Mouse (Mus musculus) midbrain, embryonic 16.5 days (tissue): ENCODE measurements around the gene Ntn3. TPM values are rescaled to one million over a fixed set of nuclear protein-coding genes. Genes with fewer than 3 reads are reported as not detected.

Source experiments
- ATAC-seq: fragments of 200-750 bp; cut with Nextera tagmentation; 2 replicates; pipeline ENCODE4 v1.8.0; 2017; ENCODE audit warnings: moderate TSS enrichment
- H3K27ac ChIP-seq: fragments of 300-500 bp; sonication (generic); 2 replicates; pipeline ENCODE4 v1.5.1; 2014; ENCODE audit warnings: mild to moderate bottlenecking, low read length, mixed read lengths
- H3K27me3 ChIP-seq: fragments of 300-500 bp; sonication (generic); 2 replicates; pipeline ENCODE4 v1.6.1; 2014; ENCODE audit warnings: low read depth, low read length, mixed read lengths; ENCODE audit not compliant: control insufficient read depth, insufficient read depth
- H3K36me3 ChIP-seq: fragments of 300-500 bp; sonication (generic); 2 replicates; pipeline ENCODE4 v1.6.1; 2014; ENCODE audit warnings: mild to moderate bottlenecking, low read length, moderate library complexity, mixed read lengths; ENCODE audit not compliant: control insufficient read depth, insufficient read depth
- H3K4me1 ChIP-seq: fragments of 300-500 bp; sonication (generic); 2 replicates; pipeline ENCODE4 v1.6.1; 2014; ENCODE audit warnings: mild to moderate bottlenecking, low read length, mixed read lengths; ENCODE audit not compliant: control insufficient read depth, insufficient read depth
- H3K4me2 ChIP-seq: fragments of 300-500 bp; sonication (generic); 2 replicates; pipeline ENCODE4 v1.6.1; 2014; ENCODE audit warnings: mild to moderate bottlenecking, low read length, mixed read lengths
- H3K4me3 ChIP-seq: fragments of 300-500 bp; sonication (generic); 2 replicates; pipeline ENCODE4 v1.5.1; 2014; ENCODE audit warnings: low read depth, mild to moderate bottlenecking, low read length, moderate library complexity, mixed read lengths
- H3K9ac ChIP-seq: fragments of 300-500 bp; sonication (generic); 2 replicates; pipeline ENCODE4 v1.6.1; 2014; ENCODE audit warnings: low read depth, low read length, mixed read lengths
- H3K9me3 ChIP-seq: fragments of 300-500 bp; sonication (generic); replicated peaks from 2 replicates; pipeline ENCODE4 v1.6.1; 2014; ENCODE audit warnings: mild to moderate bottlenecking, low read length, mixed read lengths; ENCODE audit not compliant: control insufficient read depth, poor library complexity, severe bottlenecking
- whole genome bisulfite sequencing: fragments of 180-500 bp; shearing (Covaris S2); extraction: QIAGEN DNeasy Blood & Tissue Kit; methylation state at CpG from one replicate; pipeline ENCODE4 v1.1.7; 2014; 5-methylcytosine and 5-hydroxymethylcytosine counted together
- polyA plus RNA-seq: library from polyadenylated mRNA; unstranded; fragments of >200 nt; fragmentation: Nextera tagmentation; extraction: Ambion mirVana; gene quantifications from 2 replicates; pipeline ENCODE4 v1.2.1, GENCODE M21; 2015

Ntn3 gene
- polyA plus RNA-seq, 1 experiment from 2014 or later, result 4.4 TPM

DNA sequence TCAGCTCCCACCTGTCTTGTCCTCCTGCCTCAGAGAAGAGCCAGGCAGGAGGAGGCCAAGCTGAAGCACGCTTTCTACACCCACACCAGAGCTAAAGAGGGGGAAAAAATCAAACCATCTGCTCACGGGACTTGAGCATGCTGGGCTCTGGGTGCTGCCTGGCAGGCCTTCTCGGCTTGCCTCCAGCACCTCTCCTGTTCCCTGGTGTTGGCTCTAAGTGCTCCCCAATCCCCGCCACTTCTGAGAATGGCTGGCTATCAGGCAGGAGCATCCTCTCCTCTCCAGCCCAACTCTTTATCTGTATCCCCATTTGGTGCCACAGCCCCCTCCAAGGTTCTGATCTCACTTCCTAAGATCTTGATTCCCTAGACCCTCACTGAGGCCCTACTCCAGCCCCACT, 10.1 kb downstream of the Ntn3 start:
- H3K9me3 ChIP-seq, result no peaks in the 10 kb centered on the region
- H3K9ac ChIP-seq, result no peak overlapping the region
- no peaks in the 10 kb centered on the region for H3K27me3 ChIP-seq
- H3K36me3 ChIP-seq, result no peaks in the 10 kb centered on the region
- no peak overlapping the region for H3K4me2 ChIP-seq
- peaks cover 16% of the 10 kb centered on the region for H3K4me1 ChIP-seq
- WGBS, result 88% methylated on average over 4 of the region's 4 CpGs
- H3K4me3 ChIP-seq, result no peak overlapping the region
- ATAC-seq, result no peak
- H3K27ac ChIP-seq, result no peak overlapping the region

DNA sequence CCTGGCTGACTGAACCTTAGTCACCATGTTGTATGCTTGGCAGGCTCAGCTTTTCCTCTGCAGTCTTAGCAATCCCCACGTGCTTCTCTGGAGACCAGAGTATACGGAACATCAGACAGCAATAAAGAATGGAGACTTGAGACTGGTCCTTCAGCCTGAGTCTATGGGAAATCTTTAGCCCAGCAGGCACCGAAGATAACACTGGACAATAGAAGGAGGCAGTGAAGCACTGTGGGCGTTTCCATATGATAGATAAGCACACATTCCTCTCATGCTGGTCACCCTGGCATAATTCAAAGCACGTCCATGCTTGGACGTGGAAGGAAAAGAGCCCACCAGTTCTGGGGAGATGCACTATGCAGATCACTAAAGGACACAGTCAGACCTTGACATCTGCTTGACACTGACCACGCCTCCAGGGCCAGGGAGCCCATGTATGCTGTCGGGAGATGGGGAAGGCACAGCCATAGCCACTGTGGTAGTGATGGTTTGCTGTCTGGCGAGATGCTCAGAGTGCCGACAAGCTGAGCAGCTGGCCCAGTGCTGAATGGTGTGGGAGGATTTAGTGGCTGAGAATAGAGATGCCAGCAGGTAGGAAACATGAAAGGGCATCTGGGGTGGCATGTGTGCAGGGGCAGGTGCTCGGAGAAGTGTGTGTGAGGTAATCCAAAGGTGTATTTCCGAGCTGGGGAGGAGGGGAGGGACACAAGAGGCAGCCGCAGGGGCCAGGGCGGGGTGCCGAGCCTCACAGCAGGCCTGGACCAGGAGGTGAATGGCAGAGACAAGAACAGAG, 12.1 kb downstream of the Ntn3 start:
- 65% methylated on average over 15 of the region's 15 CpGs for WGBS
- Histone ChIP-seq H3K4me1 (no peaks in the 10 kb centered on the region), H3K27ac (no peak overlapping the region), H3K27me3 (no peaks in the 10 kb centered on the region), H3K36me3 (no peaks in the 10 kb centered on the region), H3K4me2 (no peak overlapping the region), H3K9me3 (no peaks in the 10 kb centered on the region), H3K9ac (no peak overlapping the region), H3K4me3 (no peak overlapping the region)
- no peak for ATAC-seq

DNA sequence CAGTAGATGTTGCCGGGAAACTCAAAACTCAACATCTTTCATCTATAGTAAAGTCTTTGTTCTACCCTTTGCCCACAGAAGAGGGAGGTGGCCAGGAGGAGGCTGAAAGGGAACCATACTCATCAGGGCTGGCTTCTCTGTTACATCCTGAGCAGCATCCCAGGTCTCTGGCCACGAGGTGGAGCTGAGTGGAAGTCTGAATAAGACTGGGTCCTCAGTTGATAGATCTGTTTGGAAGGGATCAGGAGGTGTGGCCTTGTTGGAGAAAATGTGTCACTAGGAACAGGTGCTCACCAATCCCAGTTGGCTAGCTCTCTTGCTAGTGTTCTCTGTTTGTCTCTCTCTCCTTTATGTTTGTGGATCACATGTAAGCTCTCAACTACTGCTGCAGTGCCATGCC, 14.0 kb downstream of the Ntn3 start:
- no peaks in the 10 kb centered on the region for H3K36me3 ChIP-seq
- no peaks in the 10 kb centered on the region for H3K9me3 ChIP-seq
- no peaks in the 10 kb centered on the region for H3K4me1 ChIP-seq
- no peak for ATAC-seq
- H3K4me2 ChIP-seq, result no peak overlapping the region
- H3K9ac ChIP-seq, result no peak overlapping the region
- no peak overlapping the region for H3K27ac ChIP-seq
- 61% methylated on average over 2 of the region's 2 CpGs for WGBS
- no peaks in the 10 kb centered on the region for H3K27me3 ChIP-seq
- H3K4me3 ChIP-seq, result no peak overlapping the region

GRCm38 (mm10) chr17:24193769-24194168, 15.6 kb downstream of the Ntn3 start:
- H3K27ac ChIP-seq, result no peak overlapping the region

DNA sequence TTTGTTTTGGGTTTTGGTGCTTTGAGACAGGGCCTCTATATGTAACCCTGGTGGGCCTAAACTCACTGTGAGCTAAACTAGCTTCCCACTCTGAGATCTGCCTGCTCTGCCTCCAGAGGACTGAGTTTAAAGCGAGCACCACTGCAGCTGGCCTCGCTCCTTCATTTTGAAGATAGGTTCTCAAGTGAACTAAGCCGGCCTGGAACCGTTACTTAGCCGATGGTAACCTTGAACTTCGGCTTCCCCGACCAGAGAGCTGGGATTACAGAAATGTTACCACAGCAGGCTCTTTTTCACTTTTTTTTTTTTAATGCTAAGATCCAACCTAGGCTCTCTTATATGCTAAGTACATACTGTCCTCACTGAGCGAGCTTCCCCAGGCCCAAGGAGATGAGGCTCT, 16.1 kb downstream of the Ntn3 start:
- Histone ChIP-seq H3K4me1 (no peaks in the 10 kb centered on the region), H3K4me2 (no peak overlapping the region), H3K9ac (no peak overlapping the region), H3K27me3 (no peaks in the 10 kb centered on the region), H3K4me3 (no peak overlapping the region), H3K9me3 (no peaks in the 10 kb centered on the region), H3K27ac (no peak overlapping the region), H3K36me3 (no peaks in the 10 kb centered on the region)
- WGBS, result 85% methylated on average over 8 of the region's 8 CpGs
- no peak for ATAC-seq

More at GRCm38 (mm10) chr17:24193769-24194168, 15.6 kb downstream of the Ntn3 start:
- H3K36me3 ChIP-seq, result no peaks in the 10 kb centered on the region
- ATAC-seq, result no peak
- H3K4me3 ChIP-seq, result no peak overlapping the region
- no peak overlapping the region for H3K9ac ChIP-seq
- 92% methylated on average over 5 of the region's 5 CpGs for WGBS
- H3K27me3 ChIP-seq, result no peaks in the 10 kb centered on the region
- no peak overlapping the region for H3K4me2 ChIP-seq
- H3K9me3 ChIP-seq, result no peaks in the 10 kb centered on the region
- no peaks in the 10 kb centered on the region for H3K4me1 ChIP-seq

GRCm38 (mm10) chr17:24192848-24193247, 16.5 kb downstream of the Ntn3 start:
- H3K9me3 ChIP-seq, result no peaks in the 10 kb centered on the region
- H3K36me3 ChIP-seq, result peaks cover 2% of the 10 kb centered on the region; the same call in 1 of the 2 replicates
- H3K27me3 ChIP-seq, result no peaks in the 10 kb centered on the region
- H3K4me3 ChIP-seq, result no peak overlapping the region
- 86% methylated on average over 8 of the region's 8 CpGs for WGBS
- H3K27ac ChIP-seq, result no peak overlapping the region
- no peak overlapping the region for H3K4me2 ChIP-seq
- ATAC-seq, result no peak
- no peak overlapping the region for H3K9ac ChIP-seq
- no peaks in the 10 kb centered on the region for H3K4me1 ChIP-seq

DNA sequence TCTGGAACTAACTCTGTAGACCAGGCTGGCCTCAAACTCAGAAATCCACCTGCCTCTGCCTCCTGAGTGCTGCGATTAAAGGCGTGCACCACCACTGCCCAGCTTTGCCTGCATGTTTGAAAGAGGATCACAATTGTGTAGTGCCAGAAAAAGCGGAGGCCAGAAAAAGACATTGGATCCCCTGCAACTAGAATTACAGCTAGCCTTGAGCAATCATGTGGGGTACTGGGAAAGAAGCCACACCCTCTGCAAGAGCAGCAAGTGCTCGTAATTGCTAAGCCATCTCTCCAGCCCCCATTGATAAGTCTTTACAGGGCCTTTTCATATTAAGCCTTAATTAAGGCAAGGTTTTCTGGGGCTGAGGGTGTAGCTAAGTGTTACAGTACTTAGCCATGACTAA, 17.9 kb downstream of the Ntn3 start:
- Histone ChIP-seq H3K4me1 (no peaks in the 10 kb centered on the region), H3K9ac (no peak overlapping the region), H3K9me3 (no peaks in the 10 kb centered on the region), H3K36me3 (peaks cover 4% of the 10 kb centered on the region; the same call in 1 of the 2 replicates), H3K4me3 (no peak overlapping the region), H3K4me2 (no peak overlapping the region), H3K27ac (no peak overlapping the region), H3K27me3 (no peaks in the 10 kb centered on the region)
- ATAC-seq, result no peak
- 80% methylated on average over 4 of the region's 4 CpGs for WGBS

- Histone ChIP-seq H3K9me3 (no peaks in the 10 kb centered on the region), H3K27ac (no peak overlapping the region), H3K9ac (no peak overlapping the region), H3K27me3 (no peaks in the 10 kb centered on the region), H3K36me3 (peaks cover 4% of the 10 kb centered on the region; the same call in 1 of the 2 replicates), H3K4me3 (no peak overlapping the region), H3K4me2 (no peak overlapping the region), H3K4me1 (no peaks in the 10 kb centered on the region)
- no peak for ATAC-seq
- 81% methylated on average over 2 of the region's 2 CpGs for WGBS
These were observed 18.4 kb downstream of the Ntn3 start for GRCm38 (mm10) chr17:24190934-24191333.

DNA sequence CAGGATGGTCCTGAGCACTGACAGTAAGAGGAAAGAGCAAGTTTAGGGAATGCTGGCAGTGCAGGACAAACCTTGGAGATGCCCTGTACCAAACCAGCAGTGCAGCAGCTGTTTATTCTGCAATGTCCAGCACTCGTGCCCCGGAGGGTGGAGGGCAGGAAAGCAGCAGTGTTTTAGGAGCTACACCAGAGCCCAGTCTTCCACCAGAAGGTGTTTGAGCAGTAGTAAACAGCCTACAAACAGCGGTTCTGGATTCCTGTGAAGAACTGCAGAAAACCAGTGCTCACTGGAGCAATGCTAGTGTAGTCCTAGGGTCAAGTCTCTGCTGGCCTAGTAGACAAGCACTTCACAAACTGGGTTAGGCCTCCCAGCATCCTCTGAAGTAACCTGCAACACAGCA, 35.1 kb downstream of the Ntn3 start:
- no peaks in the 10 kb centered on the region for H3K9me3 ChIP-seq
- no peak overlapping the region for H3K4me2 ChIP-seq
- H3K4me1 ChIP-seq, result peaks cover 8% of the 10 kb centered on the region
- ATAC-seq, result no peak
- WGBS, result 79% methylated on average over 3 of the region's 3 CpGs
- no peak overlapping the region for H3K4me3 ChIP-seq
- H3K27me3 ChIP-seq, result no peaks in the 10 kb centered on the region
- no peak overlapping the region for H3K27ac ChIP-seq
- no peak overlapping the region for H3K9ac ChIP-seq
- H3K36me3 ChIP-seq, result no peaks in the 10 kb centered on the region
